Mouse (Mus musculus): ENCODE data around the gene 1700028J19Rik.

- TF ChIP-seq POLR2AphosphoS5 (IDR thresholded peaks at IDR 0.05; ENCODE audit: borderline replicate concordance, low read depth, low read length): no peak
- TF ChIP-seq EP300 (IDR thresholded peaks at IDR 0.05; ENCODE audit: low read depth in 1 of 2, low read length in 2 of 2): no peak
- TF ChIP-seq USF2 (IDR thresholded peaks at IDR 0.05; ENCODE audit: borderline replicate concordance in 1 of 2, insufficient read depth in 1 of 2, low read depth in 1 of 2, low read length in 2 of 2): no peak
- TF ChIP-seq POLR2A (IDR thresholded peaks at IDR 0.05; ENCODE audit: control insufficient read depth in 1 of 2, insufficient read depth in 1 of 2, low read depth in 1 of 2, low read length in 2 of 2, poor library complexity in 1 of 2): no peak
- TF ChIP-seq BHLHE40 (IDR thresholded peaks at IDR 0.05; ENCODE audit: borderline replicate concordance, low read depth, low read length): no peak
- TF ChIP-seq CTCF (IDR thresholded peaks at IDR 0.05 in 2 of 3, conservative IDR thresholded peaks at IDR 0.05 in 1 of 3; ENCODE audit: control insufficient read depth in 1 of 3, insufficient read depth in 1 of 3, low read depth in 2 of 3, low read length in 3 of 3, poor library complexity in 1 of 3, severe bottlenecking in 1 of 3): no peak
- TF ChIP-seq MYB (IDR thresholded peaks at IDR 0.05; ENCODE audit: low read depth, low read length): no peak
- no peak for TF ChIP-seq HCFC1 (IDR thresholded peaks at IDR 0.05; ENCODE audit: low read depth, low read length)
- no peak for TF ChIP-seq UBTF (IDR thresholded peaks at IDR 0.05; ENCODE audit: borderline replicate concordance, insufficient read depth, low read depth, low read length)
- no peak for TF ChIP-seq POLR2AphosphoS2 (IDR thresholded peaks at IDR 0.05; ENCODE audit: low read length)
- TF ChIP-seq ZC3H11A (IDR thresholded peaks at IDR 0.05; ENCODE audit: low read depth, low read length): no peak
- TF ChIP-seq USF1 (IDR thresholded peaks at IDR 0.05; ENCODE audit: low read depth, low read length): no peak
- no peak for TF ChIP-seq TBP (IDR thresholded peaks at IDR 0.05; ENCODE audit: low read depth, low read length)
- no peak for TF ChIP-seq MEF2A (IDR thresholded peaks at IDR 0.05; ENCODE audit: extremely low read depth, insufficient replicate concordance, low read depth, low read length, poor library complexity, severe bottlenecking)
These were observed 21.6 kb upstream of the 1700028J19Rik start for GRCm38 (mm10) chr7:44268117-44268516.

Data from MEL (cell line).